Mouse (Mus musculus) midbrain, embryonic 12.5 days (tissue): ENCODE data around the gene Kif26b. TPM values are rescaled to one million over a fixed set of nuclear protein-coding genes. Genes with fewer than 3 reads are reported as not detected.

ENCODE experiments used
- ATAC-seq: fragments of 200-750 bp; cut with Nextera tagmentation; 2 replicates; pipeline ENCODE4 v1.8.0; 2017; ENCODE audit warnings: low read depth, moderate TSS enrichment, moderate library complexity; ENCODE audit not compliant: low FRiP score
- H3K27ac ChIP-seq: fragments of 300-500 bp; sonication (generic); replicated peaks from 2 replicates; pipeline ENCODE4 v1.5.1; 2016; ENCODE audit warnings: mild to moderate bottlenecking
- H3K27me3 ChIP-seq: fragments of 300-500 bp; sonication (generic); 2 replicates; pipeline ENCODE4 v1.6.1; 2016; ENCODE audit warnings: mild to moderate bottlenecking
- H3K36me3 ChIP-seq: fragments of 300-500 bp; sonication (generic); 2 replicates; pipeline ENCODE4 v1.6.1; 2016
- H3K4me1 ChIP-seq: fragments of 300-500 bp; sonication (generic); 2 replicates; pipeline ENCODE4 v1.6.1; 2016
- H3K4me2 ChIP-seq: fragments of 300-500 bp; sonication (generic); replicated peaks from 2 replicates; pipeline ENCODE4 v1.6.1; 2016; ENCODE audit warnings: mild to moderate bottlenecking, moderate library complexity
- H3K4me3 ChIP-seq: fragments of 300-500 bp; sonication (generic); 2 replicates; pipeline ENCODE4 v1.5.1; 2016; ENCODE audit warnings: mild to moderate bottlenecking
- H3K9ac ChIP-seq: fragments of 300-500 bp; sonication (generic); replicated peaks from 2 replicates; pipeline ENCODE4 v1.6.1; 2016; ENCODE audit warnings: mild to moderate bottlenecking, moderate library complexity
- H3K9me3 ChIP-seq: fragments of 300-500 bp; sonication (generic); 2 replicates; pipeline ENCODE4 v1.6.1; 2016; ENCODE audit warnings: mild to moderate bottlenecking
- WGBS: fragments of 180-500 bp; shearing (Covaris S2); methylation state at CpG from one replicate; pipeline ENCODE4 v1.1.7; 2016; 5-methylcytosine and 5-hydroxymethylcytosine counted together
- polyA plus RNA-seq: library from polyadenylated mRNA; unstranded; fragments of >200 nt; fragmentation: Nextera tagmentation; extraction: Ambion mirVana; gene quantifications from 2 replicates; pipeline ENCODE4 v1.2.1, GENCODE M21; 2016

Gene Kif26b
- polyA plus RNA-seq, 1 experiment from 2014 or later = 8.8 TPM

DNA sequence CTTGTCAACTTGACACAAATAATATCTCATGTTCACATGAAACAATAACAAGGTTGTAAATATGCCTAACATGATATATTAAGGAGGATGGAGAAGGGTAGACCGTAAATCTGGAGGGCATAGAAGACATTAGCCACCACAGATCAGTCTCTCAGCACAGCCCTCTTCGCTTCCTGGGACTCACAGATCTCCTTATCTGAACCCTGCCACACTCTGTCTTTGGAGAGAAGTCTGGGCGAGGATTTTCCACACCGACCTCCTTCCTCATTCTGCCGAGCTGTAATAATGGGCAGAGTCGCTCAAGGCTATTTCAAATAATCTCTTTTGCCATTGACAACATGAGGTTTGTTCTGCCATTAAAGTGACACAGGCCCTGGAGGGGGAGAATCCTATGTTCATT, 315.9 kb downstream of the Kif26b start:
- Histone ChIP-seq H3K4me2 (no peak overlapping the region), H3K9me3 (no peaks in the 10 kb centered on the region), H3K4me3 (no peak overlapping the region), H3K36me3 (no peaks in the 10 kb centered on the region), H3K27ac (no peak overlapping the region), H3K9ac (no peak overlapping the region), H3K4me1 (no peaks in the 10 kb centered on the region), H3K27me3 (no peaks in the 10 kb centered on the region)
- 94% methylated on average over 6 of the region's 6 CpGs for WGBS
- no peak for ATAC-seq

DNA sequence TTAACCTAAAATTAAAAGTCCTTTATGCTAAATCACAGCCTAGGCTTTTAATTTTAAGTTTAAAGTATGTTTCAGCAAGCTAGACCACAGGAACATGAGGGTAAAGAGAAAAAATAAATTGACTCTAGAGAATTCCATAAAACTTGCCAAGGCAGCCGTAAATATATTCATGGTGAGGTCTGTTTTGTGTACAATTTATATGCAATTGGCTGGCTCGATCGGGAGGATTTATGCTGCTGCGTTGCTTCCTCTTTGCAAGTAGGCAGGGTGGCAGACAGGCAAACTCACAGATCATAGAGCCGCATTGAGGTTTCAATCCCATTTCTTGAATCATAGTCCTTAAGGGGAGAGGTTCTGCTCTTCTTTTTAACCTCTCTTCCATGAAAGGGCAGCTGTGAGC, 318.6 kb downstream of the Kif26b start:
- Histone ChIP-seq H3K36me3 (no peaks in the 10 kb centered on the region), H3K9me3 (no peaks in the 10 kb centered on the region), H3K9ac (no peak overlapping the region), H3K27ac (no peak overlapping the region), H3K27me3 (no peaks in the 10 kb centered on the region), H3K4me2 (no peak overlapping the region), H3K4me3 (no peak overlapping the region), H3K4me1 (no peaks in the 10 kb centered on the region)
- whole genome bisulfite sequencing = 82% methylated on average over 5 of the region's 5 CpGs
- no peak for ATAC-seq

DNA sequence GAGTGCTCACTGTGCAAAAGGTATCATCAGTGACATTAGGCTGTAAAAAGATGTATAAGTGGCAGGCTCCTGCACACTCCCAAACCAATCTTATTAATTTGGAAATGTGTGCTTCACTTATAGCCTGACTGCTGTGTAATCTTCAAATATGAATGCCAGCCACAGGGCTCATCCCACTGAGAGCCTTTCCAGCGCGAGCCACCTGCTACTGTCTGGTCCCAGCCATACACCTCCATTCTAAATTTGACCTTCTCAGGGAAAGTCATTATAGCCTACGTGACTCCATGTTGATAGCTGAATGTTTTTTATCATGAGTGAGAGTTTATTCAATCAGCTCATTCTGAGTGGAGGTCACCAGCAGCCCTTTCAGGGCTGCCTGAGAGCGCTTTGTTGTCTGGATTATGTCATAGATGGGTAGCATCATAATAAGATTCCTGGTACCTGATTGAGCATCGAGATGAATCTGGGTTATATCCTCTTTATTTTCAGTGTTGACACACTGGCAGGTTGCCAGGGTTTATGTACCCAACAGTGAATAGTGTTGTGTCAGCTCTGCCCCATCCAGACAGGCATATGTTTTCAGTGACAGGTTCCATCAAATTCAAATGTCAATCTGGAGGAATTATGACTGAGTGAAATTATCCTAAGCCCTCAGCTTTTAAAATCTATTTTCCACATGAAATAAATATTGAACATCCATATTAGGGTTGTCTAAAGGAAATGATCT, 319.6 kb downstream of the Kif26b start:
- 80% methylated on average over 5 of the region's 5 CpGs for WGBS
- H3K4me2 ChIP-seq = no peak overlapping the region
- no peak overlapping the region for H3K27ac ChIP-seq
- H3K36me3 ChIP-seq = no peaks in the 10 kb centered on the region
- H3K4me1 ChIP-seq = no peaks in the 10 kb centered on the region
- H3K4me3 ChIP-seq = no peak overlapping the region
- H3K27me3 ChIP-seq = no peaks in the 10 kb centered on the region
- no peak overlapping the region for H3K9ac ChIP-seq
- no peak for ATAC-seq
- no peaks in the 10 kb centered on the region for H3K9me3 ChIP-seq

GRCm38 (mm10) chr1:178850569-178850968, 321.6 kb downstream of the Kif26b start:
- Histone ChIP-seq H3K4me1 (peaks cover 3% of the 10 kb centered on the region; the same call in 1 of the 2 replicates), H3K27ac (no peak overlapping the region), H3K27me3 (no peaks in the 10 kb centered on the region), H3K36me3 (no peaks in the 10 kb centered on the region), H3K4me3 (no peak overlapping the region), H3K9me3 (no peaks in the 10 kb centered on the region), H3K4me2 (no peak overlapping the region), H3K9ac (no peak overlapping the region)
- 33% methylated on average over 1 of the region's 1 CpGs for WGBS
- ATAC-seq = no peak

- WGBS = 82% methylated on average over 4 of the region's 4 CpGs
- ATAC-seq = no peak
- no peak overlapping the region for H3K27ac ChIP-seq
Observed at GRCm38 (mm10) chr1:178854936-178855335, 326.0 kb downstream of the Kif26b start.

DNA sequence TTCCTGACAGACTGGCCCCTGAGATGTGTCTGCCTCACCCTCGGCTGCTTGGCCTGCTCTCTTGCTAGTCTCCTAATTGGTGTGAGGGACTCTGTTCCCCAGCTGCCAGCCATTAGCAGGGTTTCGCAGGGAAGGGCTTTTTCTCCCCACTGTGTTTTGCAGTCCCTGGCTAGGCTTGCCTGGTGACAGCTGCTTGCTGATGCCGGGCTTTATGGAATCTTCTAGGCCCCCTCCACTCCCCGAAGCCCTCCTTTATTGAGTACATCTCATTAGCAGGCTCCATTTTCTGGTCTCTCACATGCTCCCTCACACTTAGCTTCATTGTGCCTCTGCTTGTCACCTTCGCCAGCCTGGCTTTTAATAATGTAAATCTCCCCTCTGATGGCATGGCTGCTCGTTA, 327.0 kb downstream of the Kif26b start:
- Histone ChIP-seq H3K27me3 (no peaks in the 10 kb centered on the region), H3K4me3 (no peak overlapping the region), H3K4me1 (peaks cover 27% of the 10 kb centered on the region), H3K4me2 (no peak overlapping the region), H3K36me3 (no peaks in the 10 kb centered on the region), H3K27ac (peak overlapping the region; percentile 42; the same call in 1 of the 2 replicates), H3K9me3 (no peaks in the 10 kb centered on the region), H3K9ac (no peak overlapping the region; the same call in 1 of the 2 replicates)
- peak; percentile 79 for ATAC-seq
- 45% methylated on average over 6 of the region's 6 CpGs for WGBS

More at GRCm38 (mm10) chr1:178854936-178855335, 326.0 kb downstream of the Kif26b start:
- no peak overlapping the region for H3K4me3 ChIP-seq
- no peaks in the 10 kb centered on the region for H3K27me3 ChIP-seq
- H3K4me2 ChIP-seq = no peak overlapping the region
- no peaks in the 10 kb centered on the region for H3K36me3 ChIP-seq
- H3K9me3 ChIP-seq = no peaks in the 10 kb centered on the region
- peaks cover 17% of the 10 kb centered on the region for H3K4me1 ChIP-seq
- no peak overlapping the region for H3K9ac ChIP-seq

DNA sequence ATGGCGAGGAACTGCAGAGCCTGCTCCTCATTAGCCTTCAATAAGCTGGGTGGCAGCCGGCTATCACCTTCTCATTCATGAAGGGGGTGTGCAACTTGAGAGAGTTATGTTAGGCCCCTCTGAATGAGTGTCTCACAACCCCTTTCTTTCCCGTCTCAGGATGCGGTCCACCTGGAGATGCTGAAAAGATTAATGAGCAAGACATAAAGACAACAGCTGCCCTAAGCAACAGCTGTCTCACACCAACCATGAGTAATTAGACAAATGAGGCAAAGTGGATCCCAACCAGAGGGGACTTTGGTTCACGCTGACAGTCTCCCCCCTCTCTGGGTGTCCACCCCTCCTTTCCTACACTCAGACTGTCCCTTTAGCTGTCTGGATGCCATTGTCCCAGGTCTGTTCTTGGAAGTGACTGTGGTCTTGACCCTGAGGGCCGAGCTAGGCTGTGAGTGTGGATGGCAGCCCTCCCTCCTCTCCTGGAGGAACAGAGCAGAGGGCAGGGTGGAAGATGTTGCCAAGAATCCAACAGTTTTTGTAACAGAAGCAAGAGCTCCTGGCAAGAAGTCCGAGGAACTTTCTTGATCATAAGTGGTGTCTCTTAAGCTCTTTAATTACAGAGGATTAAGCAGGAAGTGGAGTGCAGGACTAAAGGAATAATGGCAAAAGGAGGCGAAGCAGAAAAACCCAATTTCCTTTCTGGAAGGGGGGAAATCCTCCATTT, 331.9 kb downstream of the Kif26b start:
- Histone ChIP-seq H3K36me3 (no peaks in the 10 kb centered on the region), H3K9ac (no peak overlapping the region), H3K27ac (no peak overlapping the region), H3K4me3 (no peak overlapping the region), H3K4me2 (no peak overlapping the region), H3K27me3 (no peaks in the 10 kb centered on the region), H3K4me1 (peaks cover 28% of the 10 kb centered on the region), H3K9me3 (no peaks in the 10 kb centered on the region)
- WGBS = 57% methylated on average over 8 of the region's 8 CpGs
- no peak for ATAC-seq

DNA sequence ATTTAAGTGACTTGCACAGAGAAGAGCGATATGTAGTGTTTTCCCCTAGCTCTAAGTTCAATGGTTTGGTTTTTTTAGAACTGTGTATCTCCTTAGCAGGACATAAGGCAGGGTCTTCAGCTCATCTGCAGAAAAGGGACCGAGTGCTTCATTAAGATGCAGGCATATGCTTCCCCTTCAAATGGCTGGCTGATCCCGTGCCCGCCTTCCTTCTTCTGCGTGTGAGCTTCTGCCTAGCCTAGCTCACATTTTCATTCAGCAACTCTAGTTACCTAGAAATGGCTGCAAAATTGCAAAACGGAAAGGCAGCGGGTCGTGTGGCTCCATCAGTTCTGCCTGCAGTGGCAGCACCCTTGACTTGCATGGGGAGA, 332.5 kb downstream of the Kif26b start:
- ATAC-seq = no peak
- H3K4me2 ChIP-seq = no peak overlapping the region
- no peak overlapping the region for H3K4me3 ChIP-seq
- no peaks in the 10 kb centered on the region for H3K9me3 ChIP-seq
- H3K36me3 ChIP-seq = no peaks in the 10 kb centered on the region
- no peak overlapping the region for H3K9ac ChIP-seq
- H3K4me1 ChIP-seq = peaks cover 24% of the 10 kb centered on the region; the same call in 1 of the 2 replicates
- no peaks in the 10 kb centered on the region for H3K27me3 ChIP-seq
- no peak overlapping the region for H3K27ac ChIP-seq
- 63% methylated on average over 8 of the region's 8 CpGs for WGBS

GRCm38 (mm10) chr1:178863756-178864155, 334.8 kb downstream of the Kif26b start:
- WGBS = 82% methylated on average over 6 of the region's 6 CpGs
- H3K27me3 ChIP-seq = no peaks in the 10 kb centered on the region
- no peaks in the 10 kb centered on the region for H3K36me3 ChIP-seq
- 0 out of 2 replicates have a peak, but pooled peaks have one; percentile 52 for ATAC-seq
- no peak overlapping the region for H3K4me2 ChIP-seq
- no peaks in the 10 kb centered on the region for H3K9me3 ChIP-seq
- H3K4me1 ChIP-seq = peaks cover 16% of the 10 kb centered on the region; the same call in 1 of the 2 replicates
- no peak overlapping the region for H3K27ac ChIP-seq
- no peak overlapping the region for H3K4me3 ChIP-seq
- H3K9ac ChIP-seq = no peak overlapping the region

DNA sequence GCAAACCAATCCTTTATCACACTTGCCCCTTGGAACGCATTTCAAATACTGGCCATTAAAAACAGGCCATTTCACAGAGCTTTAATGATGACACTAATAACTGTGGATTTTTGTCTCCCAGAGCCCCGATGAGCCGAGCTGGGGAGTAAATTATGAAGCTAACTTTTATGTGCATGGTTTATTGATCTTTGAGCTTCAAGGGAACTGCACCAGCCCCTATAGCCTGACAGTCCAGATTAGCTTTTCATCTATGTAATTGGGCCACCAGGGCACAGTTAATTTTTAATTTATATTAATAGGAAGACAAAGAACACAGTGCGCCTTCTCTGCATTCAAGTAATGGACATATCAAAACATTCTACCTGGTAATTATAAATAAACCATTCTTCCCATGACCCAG, 335.4 kb downstream of the Kif26b start:
- Histone ChIP-seq H3K27me3 (no peaks in the 10 kb centered on the region), H3K36me3 (no peaks in the 10 kb centered on the region), H3K9ac (no peak overlapping the region), H3K4me1 (peaks cover 16% of the 10 kb centered on the region; the same call in 1 of the 2 replicates), H3K4me2 (no peak overlapping the region), H3K27ac (no peak overlapping the region), H3K4me3 (no peak overlapping the region), H3K9me3 (no peaks in the 10 kb centered on the region)
- 71% methylated on average over 4 of the region's 4 CpGs for WGBS
- peak; percentile 54 for ATAC-seq

DNA sequence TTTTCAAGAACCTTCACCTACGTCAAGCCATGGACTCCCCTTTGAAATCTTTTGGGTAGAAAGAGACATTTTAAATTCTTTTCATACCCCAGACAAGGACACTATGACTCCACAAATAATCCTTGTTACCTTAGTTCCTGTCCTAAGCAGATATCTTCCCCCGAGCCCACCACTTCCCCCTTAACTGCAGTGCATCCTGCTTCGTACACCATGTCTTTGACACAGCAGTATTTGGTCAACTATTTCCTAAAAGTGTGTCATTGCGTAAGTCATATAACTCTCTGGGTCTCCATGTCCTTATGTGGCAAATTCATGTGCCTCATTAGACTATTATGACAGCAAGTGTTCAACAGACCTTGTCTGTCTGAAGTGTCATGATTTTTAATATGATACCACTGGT, 337.8 kb downstream of the Kif26b start:
- no peak overlapping the region for H3K4me2 ChIP-seq
- no peak for ATAC-seq
- no peaks in the 10 kb centered on the region for H3K9me3 ChIP-seq
- H3K9ac ChIP-seq = no peak overlapping the region
- H3K27ac ChIP-seq = no peak overlapping the region
- no peak overlapping the region for H3K4me3 ChIP-seq
- WGBS = 93% methylated on average over 4 of the region's 4 CpGs
- H3K27me3 ChIP-seq = no peaks in the 10 kb centered on the region
- H3K36me3 ChIP-seq = no peaks in the 10 kb centered on the region
- no peaks in the 10 kb centered on the region for H3K4me1 ChIP-seq

GRCm38 (mm10) chr1:178871055-178871454, 342.1 kb downstream of the Kif26b start:
- no peak for ATAC-seq
- Histone ChIP-seq H3K27me3 (no peaks in the 10 kb centered on the region), H3K4me1 (no peaks in the 10 kb centered on the region), H3K9ac (no peak overlapping the region), H3K27ac (no peak overlapping the region), H3K4me3 (no peak overlapping the region), H3K9me3 (no peaks in the 10 kb centered on the region), H3K36me3 (no peaks in the 10 kb centered on the region), H3K4me2 (no peak overlapping the region)
- WGBS = 90% methylated on average over 3 of the region's 3 CpGs
